Mouse (Mus musculus): Measurements from ENCODE around the gene Samd14.

The Samd14 gene

DNA sequence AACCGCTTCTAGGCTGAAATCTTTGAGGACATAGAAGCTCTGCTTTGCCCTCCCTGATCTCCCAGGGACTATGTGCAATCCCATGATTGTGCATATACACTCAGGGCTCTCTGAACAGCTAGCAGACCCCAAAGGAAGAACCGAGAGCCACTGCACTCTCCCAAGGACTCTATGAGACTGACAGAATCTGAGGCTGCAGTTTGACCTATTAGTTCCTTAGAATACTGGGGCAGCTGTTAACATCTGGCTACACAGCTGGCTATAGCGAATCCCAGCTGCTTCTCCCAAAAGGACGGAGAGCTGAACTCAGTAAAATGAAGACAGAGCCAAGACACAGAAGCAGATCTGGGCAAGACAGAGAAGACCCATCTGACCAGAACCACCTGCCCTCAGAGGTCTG lies 64.2 kb downstream of the Samd14 start:
- DNase-seq (ENCODE audit: low spot score): no peak

- DNase-seq (ENCODE audit: low spot score): no peak
Measured at GRCm38 (mm10) chr11:95074694-95075093, 65.0 kb downstream of the Samd14 start.

- no peak for DNase-seq (ENCODE audit: low spot score)
Measured at GRCm38 (mm10) chr11:95075197-95076040, 65.7 kb downstream of the Samd14 start.

Data from ovary, postnatal 14 days (tissue).